Mouse (Mus musculus) midbrain, embryonic 13.5 days (tissue): ENCODE data around the gene Zfp248. TPM values are rescaled to one million over a fixed set of nuclear protein-coding genes. Genes with fewer than 3 reads are reported as not detected.

Experiments
- microRNA-seq: library from miRNA; unstranded; fragments of <30 nt; microRNA quantifications from one replicate; pipeline ENCODE4, GENCODE M21; 2016
- polyA plus RNA-seq: library from polyadenylated mRNA; unstranded; fragments of >200 nt; fragmentation: Nextera tagmentation; extraction: Ambion mirVana; gene quantifications from 2 replicates; pipeline ENCODE4 v1.2.1, GENCODE M21; 2015

Zfp248 gene
- polyA plus RNA-seq, 1 experiment from 2014 or later = 14.8 TPM

Small RNA genes within 50 kb of the gene (microRNA-seq; reads per million reads assigned to microRNA genes)
- gene Gm25953 = not detected

Other genes starting within 250 kb of the Zfp248 start
- 27.7 and 27.9 TPM in 2 replicates for gene Bms1, start 36.1 kb downstream of the Zfp248 start, polyA plus RNA-seq
- gene Zfp9, start 23.8 kb upstream of the Zfp248 start, polyA plus RNA-seq = 11.9 and 12.8 TPM in 2 replicates
- 17.5 and 19.9 TPM in 2 replicates for gene Ankrd26, start 106.7 kb upstream of the Zfp248 start, polyA plus RNA-seq